ENCODE assay signal across 25 mouse cellular contexts in the genomic region with DNA sequence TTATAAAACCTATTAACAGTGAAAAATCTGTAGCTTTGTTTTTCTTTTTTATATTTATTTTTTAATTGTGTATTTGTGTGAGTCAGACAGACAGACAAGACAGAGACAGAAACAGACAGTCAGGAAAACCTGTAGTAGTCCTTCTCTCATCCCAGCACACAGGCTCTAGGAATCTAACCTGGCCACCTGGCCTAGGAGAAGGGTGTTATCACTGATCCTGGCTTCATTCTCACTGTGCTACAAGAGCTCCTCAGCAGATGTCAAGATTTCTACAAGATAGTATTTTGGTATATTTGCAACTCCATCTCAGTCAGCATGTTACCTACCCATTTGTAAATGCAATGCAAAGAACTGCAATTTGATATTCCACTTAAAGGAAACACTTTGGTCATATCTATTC. TPM values are rescaled to one million over a fixed set of nuclear protein-coding genes. Genes with fewer than 3 reads are reported as not detected.
A peak's percentile ranks its signal among the peaks of the same experiment; 100 is the strongest.
DNase-seq lines count a peak whose midpoint lies in the region; ATAC-seq and TF ChIP-seq lines count a peak whose summit lies in the region.
"Had no signal": no experiment of that assay in that cellular context is flagged by ENCODE, and none has a peak within 500 bp of the region (broad histone marks: within the 10 kb centered on the region; RNA-seq: fewer than 3 reads in every experiment).

No protein-coding gene starts in this region.

- no peak overlapping the region for H3K4me2 ChIP-seq in liver, embryonic 12.5 days
- no peak overlapping the region for H3K4me2 ChIP-seq in liver, embryonic 11.5 days
- no peak overlapping the region for H3K4me2 ChIP-seq in liver, embryonic 14.5 days (ENCODE audit: low read depth)
- H3K4me2 ChIP-seq in liver, postnatal 0 days (ENCODE audit: low read depth, low read length): no peak overlapping the region
- H3K4me2 ChIP-seq: embryonic facial prominence, embryonic 13.5 days; embryonic facial prominence, embryonic 15.5 days; forebrain, embryonic 13.5 days; forebrain, embryonic 15.5 days had no signal

- H3K36me3 ChIP-seq in liver, embryonic 12.5 days: peaks cover 29% of the 10 kb centered on the region
- peaks cover 10% of the 10 kb centered on the region; the same call in 1 of the 2 replicates for H3K36me3 ChIP-seq in liver, embryonic 11.5 days (ENCODE audit: control insufficient read depth, insufficient read depth, low read length)
- no peaks in the 10 kb centered on the region; the same call in 1 of the 2 replicates for H3K36me3 ChIP-seq in liver, embryonic 14.5 days (replicated peaks; ENCODE audit: control insufficient read depth, insufficient read depth, low read depth)
- peaks cover 10% of the 10 kb centered on the region; the same call in 1 of the 2 replicates for H3K36me3 ChIP-seq in liver, postnatal 0 days (replicated peaks; ENCODE audit: insufficient read depth, low read length)
- H3K36me3 ChIP-seq in hindbrain, embryonic 10.5 days: peaks cover 17% of the 10 kb centered on the region; the same call in 1 of the 2 replicates
- H3K36me3 ChIP-seq: embryonic facial prominence, embryonic 13.5 days; embryonic facial prominence, embryonic 15.5 days; forebrain, embryonic 15.5 days had no signal

- ATAC-seq in liver, embryonic 12.5 days: peak; percentile 49; the same call in 1 of the 2 replicates
- ATAC-seq in liver, embryonic 11.5 days (replicated peaks; ENCODE audit: low FRiP score): no peak
- ATAC-seq in liver, embryonic 14.5 days (ENCODE audit: insufficient read depth): peak; percentile 51; the same call in 1 of the 2 replicates
- ATAC-seq in liver, postnatal 0 days: no peak
- ATAC-seq in megakaryocyte progenitor cell, adult 5-6 weeks (replicated peaks; ENCODE audit: poor library complexity): peak; percentile 76
- ATAC-seq: activated CD4-positive, CD25-positive, alpha-beta regulatory T cell, adult 4 months; forebrain, embryonic 13.5 days; forebrain, embryonic 15.5 days; forebrain, postnatal 0 days; Patski had no signal

- no peak overlapping the region for H3K27ac ChIP-seq in liver, embryonic 12.5 days
- no peak overlapping the region for H3K27ac ChIP-seq in liver, embryonic 11.5 days (ENCODE audit: low read depth, low read length)
- no peak overlapping the region for H3K27ac ChIP-seq in liver, embryonic 14.5 days
- no peak overlapping the region for H3K27ac ChIP-seq in liver, postnatal 0 days (ENCODE audit: low read depth)
- H3K27ac ChIP-seq in hindbrain, embryonic 10.5 days: no peak overlapping the region
- no peak overlapping the region for H3K27ac ChIP-seq in cerebellum, adult 2 months (ENCODE audit: insufficient read depth, low read length)
- H3K27ac ChIP-seq: embryonic facial prominence, embryonic 13.5 days; embryonic facial prominence, embryonic 15.5 days; forebrain, embryonic 10.5 days; forebrain, embryonic 13.5 days; forebrain, embryonic 15.5 days had no signal

- TF ChIP-seq CTCF in liver, embryonic 14.5 days (IDR thresholded peaks at IDR 0.05; ENCODE audit: low read depth): no peak
- TF ChIP-seq CTCF in liver, postnatal 0 days (IDR thresholded peaks at IDR 0.05; ENCODE audit: low read depth): no peak
- TF ChIP-seq CTCF in cerebellum, adult 2 months (IDR thresholded peaks at IDR 0.05; ENCODE audit: borderline replicate concordance, insufficient read depth, low read depth, low read length): no peak

- H3K9ac ChIP-seq in liver, embryonic 12.5 days: no peak overlapping the region
- H3K9ac ChIP-seq in liver, embryonic 11.5 days (ENCODE audit: low read depth, low read length): no peak overlapping the region
- H3K9ac ChIP-seq in liver, embryonic 14.5 days (replicated peaks): no peak overlapping the region
- no peak overlapping the region for H3K9ac ChIP-seq in liver, postnatal 0 days (replicated peaks)
- H3K9ac ChIP-seq: embryonic facial prominence, embryonic 13.5 days; embryonic facial prominence, embryonic 15.5 days; forebrain, embryonic 13.5 days; forebrain, embryonic 15.5 days; forebrain, postnatal 0 days had no signal

- DNase-seq in liver, embryonic 11.5 days (ENCODE audit: low spot score): no peak
- no peak for DNase-seq in liver, embryonic 14.5 days (ENCODE audit: low read depth in 3 of 3, low spot score in 3 of 3)
- no peak for DNase-seq in liver, postnatal 0 days
- no peak for DNase-seq in hindbrain, embryonic 10.5 days (ENCODE audit: low spot score)
- DNase-seq in cerebellum, adult 2 months: no peak
- DNase-seq: adrenal gland, adult 8-10 months; adrenal gland, postnatal 14 days; adrenal gland, postnatal 36 days; cerebellum, adult 11-12 months; cerebellum, adult 8-10 months; cerebellum, adult 9-11 months; cerebellum, postnatal 14 days; cerebellum, postnatal 36 days; embryo, embryonic 11 days; forebrain, postnatal 0 days had no signal

- TF ChIP-seq EP300 in liver, embryonic 14.5 days (IDR thresholded peaks at IDR 0.05; ENCODE audit: low read depth): 0 out of 2 replicates have a peak, but pooled peaks have one; percentile 11
- TF ChIP-seq EP300 in liver, postnatal 0 days (IDR thresholded peaks at IDR 0.05; ENCODE audit: low read depth): no peak

- no peaks in the 10 kb centered on the region for H3K27me3 ChIP-seq in liver, embryonic 12.5 days (replicated peaks)
- no peaks in the 10 kb centered on the region for H3K27me3 ChIP-seq in liver, embryonic 11.5 days (replicated peaks; ENCODE audit: control insufficient read depth, insufficient read depth, low read length)
- H3K27me3 ChIP-seq in liver, embryonic 14.5 days (ENCODE audit: control insufficient read depth, insufficient read depth, low read length): no peaks in the 10 kb centered on the region
- H3K27me3 ChIP-seq in liver, postnatal 0 days (ENCODE audit: insufficient read depth, low read length): no peaks in the 10 kb centered on the region
- no peaks in the 10 kb centered on the region for H3K27me3 ChIP-seq in hindbrain, embryonic 10.5 days (ENCODE audit: insufficient read depth, poor library complexity, severe bottlenecking)
- H3K27me3 ChIP-seq in cerebellum, adult 2 months (ENCODE audit: control insufficient read depth, insufficient read depth, low read length): no peaks in the 10 kb centered on the region
- H3K27me3 ChIP-seq: embryonic facial prominence, embryonic 13.5 days; embryonic facial prominence, embryonic 15.5 days; forebrain, embryonic 13.5 days; forebrain, embryonic 15.5 days; Patski had no signal

- no peak overlapping the region for H3K4me3 ChIP-seq in liver, embryonic 12.5 days
- no peak overlapping the region for H3K4me3 ChIP-seq in liver, embryonic 11.5 days (ENCODE audit: low read depth, low read length)
- H3K4me3 ChIP-seq in liver, embryonic 14.5 days (ENCODE audit: insufficient read depth in 1 of 2, low read depth in 2 of 2, low read length in 2 of 2): no peak overlapping the region
- H3K4me3 ChIP-seq in liver, postnatal 0 days (ENCODE audit: low read depth, low read length): no peak overlapping the region
- H3K4me3 ChIP-seq in hindbrain, embryonic 10.5 days: no peak overlapping the region
- H3K4me3 ChIP-seq in cerebellum, adult 2 months (replicated peaks; ENCODE audit: insufficient read depth, low read depth, low read length): no peak overlapping the region
- H3K4me3 ChIP-seq: embryonic facial prominence, embryonic 13.5 days; embryonic facial prominence, embryonic 15.5 days; erythroblast, embryonic 14.5 days; forebrain, embryonic 10.5 days; forebrain, embryonic 13.5 days; forebrain, embryonic 15.5 days had no signal

- H3K4me1 ChIP-seq in liver, embryonic 12.5 days: peaks cover 78% of the 10 kb centered on the region
- peaks cover 27% of the 10 kb centered on the region for H3K4me1 ChIP-seq in liver, embryonic 11.5 days (replicated peaks; ENCODE audit: control insufficient read depth, insufficient read depth, low read length)
- peaks cover 5 to 10% of the 10 kb centered on the region in 2 experiments; a peak in 3 of 4 replicates for H3K4me1 ChIP-seq in liver, embryonic 14.5 days (replicated peaks; ENCODE audit: control insufficient read depth in 2 of 2, insufficient read depth in 2 of 2, low read length in 1 of 2)
- peaks cover 40% of the 10 kb centered on the region for H3K4me1 ChIP-seq in liver, postnatal 0 days (ENCODE audit: insufficient read depth)
- H3K4me1 ChIP-seq in hindbrain, embryonic 10.5 days (replicated peaks): no peaks in the 10 kb centered on the region; the same call in 1 of the 2 replicates
- H3K4me1 ChIP-seq in cerebellum, adult 2 months (ENCODE audit: control insufficient read depth, insufficient read depth, low read length): peaks cover 19% of the 10 kb centered on the region

- no peak for TF ChIP-seq POLR2A in cerebellum, adult 2 months (IDR thresholded peaks at IDR 0.05; ENCODE audit: borderline replicate concordance, insufficient read depth, low read length)

- no peaks in the 10 kb centered on the region for H3K9me3 ChIP-seq in liver, embryonic 12.5 days (replicated peaks)
- no peaks in the 10 kb centered on the region for H3K9me3 ChIP-seq in liver, embryonic 11.5 days (ENCODE audit: control insufficient read depth, low read length)
- no peaks in the 10 kb centered on the region for H3K9me3 ChIP-seq in liver, embryonic 14.5 days (ENCODE audit: control insufficient read depth, low read length)
- no peaks in the 10 kb centered on the region for H3K9me3 ChIP-seq in liver, postnatal 0 days (ENCODE audit: low read length)
- no peaks in the 10 kb centered on the region for H3K9me3 ChIP-seq in hindbrain, embryonic 10.5 days
- H3K9me3 ChIP-seq: embryonic facial prominence, embryonic 13.5 days; embryonic facial prominence, embryonic 15.5 days; forebrain, embryonic 10.5 days; forebrain, embryonic 13.5 days; forebrain, embryonic 15.5 days had no signal

RNA-seq across cellular contexts. Expression of gene Ankrd11, which starts 30.8 kb away (rescaled TPM):
- polyA plus RNA-seq in liver, embryonic 12.5 days (2016; fragmentation: Nextera tagmentation; extraction: Ambion mirVana): 43.9 and 44.0 TPM in 2 replicates
- 49.2 and 53.8 TPM in 2 replicates for polyA plus RNA-seq in liver, embryonic 11.5 days (2014; fragmentation: Nextera tagmentation; extraction: Ambion mirVana)
- 9.9 and 12.4 TPM in 2 replicates for polyA plus RNA-seq in liver, embryonic 14.5 days (2012; rRNA removed)
- polyA plus RNA-seq in liver, embryonic 14.5 days (2014; fragmentation: Nextera tagmentation; extraction: Ambion mirVana): 10.8 and 18.5 TPM in 2 replicates
- 21.2 and 21.9 TPM in 2 replicates for polyA plus RNA-seq in liver, postnatal 0 days (2015; fragmentation: Nextera tagmentation; extraction: Ambion mirVana)
- 76.4 and 79.6 TPM in 2 replicates for total RNA-seq in megakaryocyte progenitor cell, adult 5-6 weeks (2015)
- 69.2 and 72.6 TPM in 2 replicates for total RNA-seq in megakaryocyte progenitor cell, adult 5-6 weeks (2017)
- 31.4 and 34.3 TPM in 2 replicates for polyA plus RNA-seq in hindbrain, embryonic 10.5 days (2016; fragmentation: Nextera tagmentation; extraction: Ambion mirVana)
- 104 and 105 TPM in 2 replicates for polyA plus RNA-seq in cerebellum, adult 2 months (2012; rRNA removed)

RNA-seq across cellular contexts. Expression of gene Spg7, which starts 51.4 kb away (rescaled TPM):
- polyA plus RNA-seq in liver, embryonic 12.5 days (2016; fragmentation: Nextera tagmentation; extraction: Ambion mirVana): 40.0 TPM in 2 replicates
- 41.3 and 46.0 TPM in 2 replicates for polyA plus RNA-seq in liver, embryonic 11.5 days (2014; fragmentation: Nextera tagmentation; extraction: Ambion mirVana)
- 19.0 and 26.0 TPM in 2 replicates for polyA plus RNA-seq in liver, embryonic 14.5 days (2012; rRNA removed)
- 19.5 and 21.0 TPM in 2 replicates for polyA plus RNA-seq in liver, embryonic 14.5 days (2014; fragmentation: Nextera tagmentation; extraction: Ambion mirVana)
- polyA plus RNA-seq in liver, postnatal 0 days (2015; fragmentation: Nextera tagmentation; extraction: Ambion mirVana): 16.9 and 18.3 TPM in 2 replicates
- total RNA-seq in megakaryocyte progenitor cell, adult 5-6 weeks (2015): 33.1 and 49.6 TPM in 2 replicates
- total RNA-seq in megakaryocyte progenitor cell, adult 5-6 weeks (2017): 61.1 and 74.1 TPM in 2 replicates
- 56.6 and 58.2 TPM in 2 replicates for polyA plus RNA-seq in hindbrain, embryonic 10.5 days (2016; fragmentation: Nextera tagmentation; extraction: Ambion mirVana)
- polyA plus RNA-seq in cerebellum, adult 2 months (2012; rRNA removed): 103 and 104 TPM in 2 replicates

Comparison
In these comparisons a context has a peak if more than half of its experiments do, and no peak if none do; other contexts are left out.
1. ATAC-seq: peak in liver, embryonic 12.5 days (single experiment), liver, embryonic 14.5 days (single experiment) and megakaryocyte progenitor cell, adult 5-6 weeks (single experiment); none in liver, embryonic 11.5 days (single experiment) and liver, postnatal 0 days (single experiment).